Mouse (Mus musculus) midbrain, embryonic 16.5 days (tissue): Measurements from ENCODE around the gene D430041D05Rik. TPM values are rescaled to one million over a fixed set of nuclear protein-coding genes. Genes with fewer than 3 reads are reported as not detected.
A peak's percentile ranks its signal among the peaks of the same experiment; 100 is the strongest.

Experiments used
- ATAC-seq: fragments of 200-750 bp; cut with Nextera tagmentation; 2 replicates; pipeline ENCODE4 v1.8.0; 2017; ENCODE audit warnings: moderate TSS enrichment
- H3K27ac ChIP-seq: fragments of 300-500 bp; sonication (generic); 2 replicates; pipeline ENCODE4 v1.5.1; 2014; ENCODE audit warnings: mild to moderate bottlenecking, low read length, mixed read lengths
- H3K27me3 ChIP-seq: fragments of 300-500 bp; sonication (generic); 2 replicates; pipeline ENCODE4 v1.6.1; 2014; ENCODE audit warnings: low read depth, low read length, mixed read lengths; ENCODE audit not compliant: control insufficient read depth, insufficient read depth
- H3K36me3 ChIP-seq: fragments of 300-500 bp; sonication (generic); 2 replicates; pipeline ENCODE4 v1.6.1; 2014; ENCODE audit warnings: mild to moderate bottlenecking, low read length, moderate library complexity, mixed read lengths; ENCODE audit not compliant: control insufficient read depth, insufficient read depth
- H3K4me1 ChIP-seq: fragments of 300-500 bp; sonication (generic); 2 replicates; pipeline ENCODE4 v1.6.1; 2014; ENCODE audit warnings: mild to moderate bottlenecking, low read length, mixed read lengths; ENCODE audit not compliant: control insufficient read depth, insufficient read depth
- H3K4me2 ChIP-seq: fragments of 300-500 bp; sonication (generic); 2 replicates; pipeline ENCODE4 v1.6.1; 2014; ENCODE audit warnings: mild to moderate bottlenecking, low read length, mixed read lengths
- H3K4me3 ChIP-seq: fragments of 300-500 bp; sonication (generic); 2 replicates; pipeline ENCODE4 v1.5.1; 2014; ENCODE audit warnings: low read depth, mild to moderate bottlenecking, low read length, moderate library complexity, mixed read lengths
- H3K9ac ChIP-seq: fragments of 300-500 bp; sonication (generic); 2 replicates; pipeline ENCODE4 v1.6.1; 2014; ENCODE audit warnings: low read depth, low read length, mixed read lengths
- H3K9me3 ChIP-seq: fragments of 300-500 bp; sonication (generic); replicated peaks from 2 replicates; pipeline ENCODE4 v1.6.1; 2014; ENCODE audit warnings: mild to moderate bottlenecking, low read length, mixed read lengths; ENCODE audit not compliant: control insufficient read depth, poor library complexity, severe bottlenecking
- WGBS: fragments of 180-500 bp; shearing (Covaris S2); extraction: QIAGEN DNeasy Blood & Tissue Kit; methylation state at CpG from one replicate; pipeline ENCODE4 v1.1.7; 2014; 5-methylcytosine and 5-hydroxymethylcytosine counted together
- polyA plus RNA-seq: library from polyadenylated mRNA; unstranded; fragments of >200 nt; fragmentation: Nextera tagmentation; extraction: Ambion mirVana; gene quantifications from 2 replicates; pipeline ENCODE4 v1.2.1, GENCODE M21; 2015

The D430041D05Rik gene
- polyA plus RNA-seq, 1 experiment from 2014 or later, result 9.3 TPM

DNA sequence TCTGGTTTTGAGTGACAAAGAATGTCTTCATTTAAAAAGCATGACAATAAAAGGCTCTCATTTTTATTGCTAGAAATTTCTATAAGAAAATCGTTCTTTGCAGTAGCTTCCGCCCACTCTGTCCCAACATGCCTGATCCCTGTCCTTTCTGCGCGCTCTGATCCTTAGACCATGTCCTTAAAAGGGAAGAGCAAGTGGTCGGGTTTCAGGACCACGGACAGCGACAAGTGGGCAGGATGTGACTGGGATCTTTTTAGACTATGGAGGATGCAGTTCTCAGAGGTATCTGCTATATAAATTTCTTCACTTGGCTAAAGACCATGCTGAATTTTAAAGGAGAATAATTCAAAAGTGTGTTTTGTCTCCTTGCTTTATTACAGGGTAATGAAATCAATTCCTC is 111.7 kb downstream of the D430041D05Rik start:
- Histone ChIP-seq H3K9me3 (no peaks in the 10 kb centered on the region), H3K4me3 (no peak overlapping the region), H3K4me1 (no peaks in the 10 kb centered on the region), H3K4me2 (no peak overlapping the region), H3K27me3 (no peaks in the 10 kb centered on the region), H3K9ac (no peak overlapping the region), H3K27ac (no peak overlapping the region), H3K36me3 (no peaks in the 10 kb centered on the region)
- ATAC-seq, result no peak
- 13% methylated on average over 7 of the region's 7 CpGs for WGBS

DNA sequence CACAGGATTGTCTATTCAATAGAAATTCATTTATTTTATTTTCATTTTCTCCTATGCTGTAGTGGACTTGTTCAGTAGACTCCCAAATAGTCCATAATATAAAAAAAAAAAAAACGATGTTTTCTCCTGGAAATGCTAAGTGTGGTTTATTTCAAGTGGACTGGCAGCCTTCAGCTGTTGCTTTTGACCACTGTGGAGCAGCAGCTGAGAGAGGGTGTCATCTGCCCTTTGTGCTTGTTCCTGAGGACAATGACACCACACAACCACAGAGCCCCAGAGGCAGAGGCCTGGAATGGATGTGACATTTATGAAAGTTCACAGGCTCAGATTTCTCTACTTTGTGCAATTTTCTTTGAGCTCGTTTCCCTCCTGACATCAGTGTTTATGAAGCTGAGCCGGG is 124.0 kb downstream of the D430041D05Rik start:
- no peaks in the 10 kb centered on the region for H3K36me3 ChIP-seq
- H3K27me3 ChIP-seq, result no peaks in the 10 kb centered on the region
- ATAC-seq, result no peak
- no peak overlapping the region for H3K4me2 ChIP-seq
- no peak overlapping the region for H3K4me3 ChIP-seq
- no peak overlapping the region for H3K27ac ChIP-seq
- H3K4me1 ChIP-seq, result peaks cover 3% of the 10 kb centered on the region
- WGBS, result 87% methylated on average over 3 of the region's 3 CpGs
- H3K9me3 ChIP-seq, result no peaks in the 10 kb centered on the region
- H3K9ac ChIP-seq, result no peak overlapping the region

GRCm38 (mm10) chr2:104283401-104283955 is 127.3 kb downstream of the D430041D05Rik start:
- H3K27ac ChIP-seq, result no peak overlapping the region
- H3K4me1 ChIP-seq, result peaks cover 3% of the 10 kb centered on the region
- H3K4me2 ChIP-seq, result no peak overlapping the region
- no peak overlapping the region for H3K9ac ChIP-seq
- no peaks in the 10 kb centered on the region for H3K9me3 ChIP-seq
- H3K36me3 ChIP-seq, result no peaks in the 10 kb centered on the region
- 77% methylated on average over 8 of the region's 8 CpGs for WGBS
- no peak overlapping the region for H3K4me3 ChIP-seq
- no peaks in the 10 kb centered on the region for H3K27me3 ChIP-seq
- 0 out of 2 replicates have a peak, but pooled peaks have one; percentile 20 for ATAC-seq

DNA sequence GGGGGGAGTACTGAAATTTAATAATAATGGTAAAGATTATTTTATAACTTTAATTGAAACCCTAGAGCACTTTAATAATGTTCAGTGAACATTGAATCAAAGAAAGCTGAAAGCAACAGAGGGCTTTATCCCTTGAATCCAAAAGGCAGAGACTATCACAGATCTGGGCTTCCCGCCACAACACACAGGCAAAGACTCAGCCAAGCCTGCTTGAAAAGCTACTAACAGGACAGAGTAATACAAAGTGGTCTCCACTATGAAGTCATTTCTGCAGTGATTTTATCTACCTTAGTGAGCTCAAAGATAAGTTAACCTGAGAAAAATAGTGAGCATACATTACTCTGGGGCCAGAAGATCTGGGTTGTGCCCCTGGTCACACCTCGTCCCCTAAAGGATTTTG is 128.0 kb downstream of the D430041D05Rik start:
- Histone ChIP-seq H3K9ac (no peak overlapping the region), H3K4me2 (no peak overlapping the region), H3K36me3 (no peaks in the 10 kb centered on the region), H3K9me3 (no peaks in the 10 kb centered on the region), H3K27me3 (no peaks in the 10 kb centered on the region), H3K4me3 (no peak overlapping the region), H3K27ac (no peak overlapping the region), H3K4me1 (peaks cover 3% of the 10 kb centered on the region)
- WGBS, result 69% methylated on average over 2 of the region's 2 CpGs
- no peak for ATAC-seq

DNA sequence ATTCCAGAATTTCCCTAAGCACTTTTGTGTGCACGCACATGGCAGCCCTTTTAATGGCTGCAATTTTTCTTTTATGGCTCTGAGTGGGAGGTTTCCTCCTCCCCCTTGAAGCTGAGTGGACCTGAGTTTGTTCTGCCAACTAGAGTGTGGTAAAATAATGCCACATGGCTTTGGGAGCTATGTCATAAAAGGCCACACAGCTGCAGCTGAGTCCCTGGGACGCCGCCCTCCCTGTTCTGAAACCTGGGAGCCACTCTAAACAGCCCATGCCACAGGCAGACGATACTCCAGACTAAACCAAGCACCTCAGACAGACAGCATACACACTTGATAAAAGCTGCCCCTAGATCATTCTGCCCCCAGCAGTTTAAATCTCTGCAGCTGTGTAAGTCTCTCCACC is 143.8 kb downstream of the D430041D05Rik start:
- Histone ChIP-seq H3K9me3 (no peaks in the 10 kb centered on the region), H3K27ac (no peak overlapping the region), H3K4me2 (no peak overlapping the region), H3K4me1 (no peaks in the 10 kb centered on the region), H3K9ac (no peak overlapping the region), H3K27me3 (no peaks in the 10 kb centered on the region), H3K36me3 (no peaks in the 10 kb centered on the region), H3K4me3 (no peak overlapping the region)
- ATAC-seq, result no peak
- WGBS, result 62% methylated on average over 4 of the region's 4 CpGs

GRCm38 (mm10) chr2:104261741-104262067 is 149.1 kb downstream of the D430041D05Rik start:
- WGBS, result 90% methylated on average over 4 of the region's 4 CpGs
- Histone ChIP-seq H3K27me3 (no peaks in the 10 kb centered on the region), H3K27ac (no peak overlapping the region), H3K4me2 (no peak overlapping the region), H3K4me3 (no peak overlapping the region), H3K9ac (no peak overlapping the region), H3K9me3 (no peaks in the 10 kb centered on the region), H3K4me1 (no peaks in the 10 kb centered on the region), H3K36me3 (no peaks in the 10 kb centered on the region)
- no peak for ATAC-seq

- H3K4me1 ChIP-seq, result no peaks in the 10 kb centered on the region
- H3K9ac ChIP-seq, result no peak overlapping the region
- H3K27ac ChIP-seq, result no peak overlapping the region
- no peak for ATAC-seq
- WGBS, result 81% methylated on average over 18 of the region's 18 CpGs
- no peaks in the 10 kb centered on the region for H3K9me3 ChIP-seq
- no peak overlapping the region for H3K4me3 ChIP-seq
- H3K36me3 ChIP-seq, result no peaks in the 10 kb centered on the region
- H3K27me3 ChIP-seq, result no peaks in the 10 kb centered on the region
- H3K4me2 ChIP-seq, result no peak overlapping the region
Observed at GRCm38 (mm10) chr2:104260920-104261740, 149.7 kb downstream of the D430041D05Rik start.

- Histone ChIP-seq H3K27me3 (no peaks in the 10 kb centered on the region), H3K4me3 (no peak overlapping the region), H3K4me1 (no peaks in the 10 kb centered on the region), H3K4me2 (no peak overlapping the region), H3K36me3 (no peaks in the 10 kb centered on the region), H3K9ac (no peak overlapping the region), H3K27ac (no peak overlapping the region), H3K9me3 (no peaks in the 10 kb centered on the region)
- ATAC-seq, result no peak
- WGBS, result 74% methylated on average over 15 of the region's 15 CpGs
Observed at GRCm38 (mm10) chr2:104256585-104256984, 154.2 kb downstream of the D430041D05Rik start.

- H3K4me1 ChIP-seq, result no peaks in the 10 kb centered on the region
- no peak overlapping the region for H3K4me2 ChIP-seq
- 96% methylated on average over 9 of the region's 9 CpGs for WGBS
- no peak for ATAC-seq
- no peaks in the 10 kb centered on the region for H3K9me3 ChIP-seq
- H3K4me3 ChIP-seq, result no peak overlapping the region
- no peaks in the 10 kb centered on the region for H3K27me3 ChIP-seq
- no peaks in the 10 kb centered on the region for H3K36me3 ChIP-seq
- no peak overlapping the region for H3K9ac ChIP-seq
- no peak overlapping the region for H3K27ac ChIP-seq
Observed at GRCm38 (mm10) chr2:104254944-104255343, 155.9 kb downstream of the D430041D05Rik start.
